Mouse (Mus musculus): ENCODE measurements at regions not wholly inside any gene's neighbourhood (a gene's known extent, or its start where the extent isn't known, plus 50 kb on each side); places are given as distances from the start of the nearest gene placed in this dataset.

DNA sequence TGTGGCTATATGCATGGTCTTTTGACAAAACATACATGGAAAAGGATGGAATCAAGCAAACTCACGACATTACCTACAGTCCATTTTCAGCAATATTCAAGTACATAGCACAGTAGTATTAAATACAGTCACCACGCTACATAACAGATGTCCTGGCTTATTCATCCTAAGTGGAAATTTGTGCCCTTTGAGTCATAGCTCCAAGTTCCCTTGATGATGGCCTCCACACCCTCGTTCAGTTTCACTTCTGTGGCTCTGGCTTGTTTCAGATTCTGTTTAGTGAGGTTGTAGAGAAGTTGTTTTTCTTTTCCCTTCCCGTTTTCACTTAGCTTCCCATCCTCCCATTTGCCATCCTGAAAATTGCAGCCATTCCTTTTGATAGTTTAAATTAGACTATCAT, 284.5 kb downstream of the Parp8 start:
- TF ChIP-seq POLR2A (IDR thresholded peaks at IDR 0.05; ENCODE audit: extremely low read depth, insufficient read depth, low read length): no peak
- no peak for TF ChIP-seq CTCF (IDR thresholded peaks at IDR 0.05; ENCODE audit: low read depth, low read length)

Measured in liver, adult 2 months (tissue).